Mouse (Mus musculus) G1E (cell line): Measurements from ENCODE around the gene Gm9268.

ENCODE experiments used
- CTCF ChIP-seq: IDR thresholded peaks from 2 replicates; pipeline ENCODE4 v1.5.1; 2012; ENCODE audit warnings: low read depth, low read length, inconsistent platforms, mixed read lengths
- GATA1 ChIP-seq: IDR thresholded peaks from 2 replicates; pipeline ENCODE4 v1.6.1; 2012; ENCODE audit warnings: borderline replicate concordance, low read length, inconsistent platforms, mixed read lengths
- TAL1 ChIP-seq: conservative IDR thresholded peaks from 2 replicates; pipeline ENCODE4 v1.6.1; 2012; ENCODE audit warnings: low read depth, low read length, inconsistent platforms, mixed read lengths

- TF ChIP-seq TAL1 (no peak), CTCF (no peak), GATA1 (no peak)
Measured at GRCm38 (mm10) chr7:43077831-43078230, 59.3 kb downstream of the Gm9268 start.
